Mouse (Mus musculus) CD4-positive helper T cell, adult 2 months (primary cell): ENCODE results near the gene Fam92b.
A peak's percentile ranks its signal among the peaks of the same experiment; 100 is the strongest.

ENCODE experiments used
- DNase-seq: peaks from one replicate; pipeline ENCODE4 v3.0.0-alpha.2; 2012; ENCODE audit warnings: low read depth, missing footprints, low spot score

Gene Fam92b

GRCm38 (mm10) chr8:120190107-120190809, 13.0 kb upstream of the Fam92b start:
- no peak for DNase-seq

- DNase-seq = no peak
Observed at GRCm38 (mm10) chr8:120189440-120189839, 12.2 kb upstream of the Fam92b start.

GRCm38 (mm10) chr8:120188510-120188909, 11.2 kb upstream of the Fam92b start:
- no peak for DNase-seq

GRCm38 (mm10) chr8:120186454-120186853, 9.2 kb upstream of the Fam92b start:
- no peak for DNase-seq

- DNase-seq = no peak
Observed at GRCm38 (mm10) chr8:120184850-120185792, 7.9 kb upstream of the Fam92b start.

- DNase-seq = no peak
Observed at GRCm38 (mm10) chr8:120184366-120184765, 7.1 kb upstream of the Fam92b start.

GRCm38 (mm10) chr8:120181861-120182414, 4.7 kb upstream of the Fam92b start:
- no peak for DNase-seq

GRCm38 (mm10) chr8:120181274-120181673, 4.0 kb upstream of the Fam92b start:
- no peak for DNase-seq

GRCm38 (mm10) chr8:120180445-120180970, 3.2 kb upstream of the Fam92b start:
- no peak for DNase-seq

GRCm38 (mm10) chr8:120179027-120179431, 1.8 kb upstream of the Fam92b start:
- DNase-seq = peak; percentile 82

- no peak for DNase-seq
Observed at GRCm38 (mm10) chr8:120178124-120178514, 853 bp upstream of the Fam92b start.

GRCm38 (mm10) chr8:120176605-120177004, 661 bp downstream of the Fam92b start:
- DNase-seq = no peak

- no peak for DNase-seq
Observed at GRCm38 (mm10) chr8:120174606-120175005, 2.7 kb downstream of the Fam92b start.

- no peak for DNase-seq
Observed at GRCm38 (mm10) chr8:120173195-120173594, 4.1 kb downstream of the Fam92b start.

- DNase-seq = no peak
Observed at GRCm38 (mm10) chr8:120169119-120169518, 8.1 kb downstream of the Fam92b start.

GRCm38 (mm10) chr8:120167821-120168220, 9.4 kb downstream of the Fam92b start:
- no peak for DNase-seq

- no peak for DNase-seq
Observed at GRCm38 (mm10) chr8:120167136-120167535, 10.1 kb downstream of the Fam92b start.

- DNase-seq = no peak
Observed at GRCm38 (mm10) chr8:120164026-120164425, 13.2 kb downstream of the Fam92b start.

- no peak for DNase-seq
Observed at GRCm38 (mm10) chr8:120163376-120163775, 13.9 kb downstream of the Fam92b start.

- no peak for DNase-seq
Observed at GRCm38 (mm10) chr8:120162404-120162752, 14.9 kb downstream of the Fam92b start.

- DNase-seq = no peak
Observed at GRCm38 (mm10) chr8:120161658-120162403, 15.4 kb downstream of the Fam92b start.
